ENCODE assay signal across 7 mouse cellular contexts in genomic region chr9:56041372-56042180, GRCm38 (mm10). TPM values are rescaled to one million over a fixed set of nuclear protein-coding genes. Genes with fewer than 3 reads are reported as not detected.
A peak's percentile ranks its signal among the peaks of the same experiment; 100 is the strongest.
DNase-seq lines count a peak whose midpoint lies in the region; ATAC-seq and TF ChIP-seq lines count a peak whose summit lies in the region.

Gene Rcn2, plus strand, starts transcription at chr9:56041845.

- peaks cover 23% of the 10 kb centered on the region for H3K4me1 ChIP-seq in embryonic facial prominence, embryonic 10.5 days
- no peaks in the 10 kb centered on the region; the same call in 1 of the 2 replicates for H3K4me1 ChIP-seq in intestine, postnatal 0 days (replicated peaks; ENCODE audit: control insufficient read depth, insufficient read depth, low read length)
- H3K4me1 ChIP-seq in midbrain, embryonic 12.5 days = peaks cover 20% of the 10 kb centered on the region
- H3K4me1 ChIP-seq in small intestine, adult 2 months (ENCODE audit: control insufficient read depth, insufficient read depth, insufficient read length, low read length) = no peaks in the 10 kb centered on the region; the same call in 1 of the 2 replicates

- peak within 1 kb of the TSS; percentile 89 for H3K4me3 ChIP-seq in embryonic facial prominence, embryonic 10.5 days
- peak within 1 kb of the TSS; percentile 71 for H3K4me3 ChIP-seq in intestine, postnatal 0 days (ENCODE audit: low read depth, low read length)
- peak within 1 kb of the TSS; percentile 79 for H3K4me3 ChIP-seq in midbrain, embryonic 12.5 days
- peak within 1 kb of the TSS; percentile 92 for H3K4me3 ChIP-seq in small intestine, adult 2 months (ENCODE audit: low read depth, low read length)

- TF ChIP-seq POLR2A in small intestine, adult 2 months (IDR thresholded peaks at IDR 0.05; ENCODE audit: low read depth, low read length) = peak; percentile 95

- intact Hi-C loops in left cerebral cortex, postnatal 4 days (cut with DNase I) = no loop called here

- under 1% methylated on average over 49 of the region's 49 CpGs for WGBS in embryonic facial prominence, embryonic 10.5 days
- WGBS in intestine, postnatal 0 days = under 1% methylated on average over 39 of the region's 49 CpGs
- WGBS in midbrain, embryonic 12.5 days = under 1% methylated on average over 48 of the region's 49 CpGs
- under 1% methylated on average over 49 of the region's 49 CpGs for WGBS in small intestine, adult 2 months

- ATAC-seq in intestine, postnatal 0 days = peak; percentile 100
- ATAC-seq in midbrain, embryonic 12.5 days (ENCODE audit: low FRiP score, low read depth) = peak; percentile 100

- peak; percentile 97 for DNase-seq in adrenal gland, postnatal 10 days
- DNase-seq in embryonic facial prominence, embryonic 10.5 days (ENCODE audit: low spot score) = peak; percentile 98
- no peak for DNase-seq in gonadal fat pad, adult 2 months (ENCODE audit: low read depth)
- DNase-seq in left cerebral cortex, postnatal 4 days = peak; percentile 96

- H3K9ac ChIP-seq in intestine, postnatal 0 days (ENCODE audit: low read depth, low read length) = peak within 1 kb of the TSS; percentile 66
- H3K9ac ChIP-seq in midbrain, embryonic 12.5 days (replicated peaks) = peak within 1 kb of the TSS; percentile 95

- H3K27me3 ChIP-seq in embryonic facial prominence, embryonic 10.5 days (replicated peaks; ENCODE audit: low read depth, poor library complexity, severe bottlenecking) = no peaks in the 10 kb centered on the region
- no peaks in the 10 kb centered on the region for H3K27me3 ChIP-seq in intestine, postnatal 0 days (replicated peaks; ENCODE audit: control insufficient read depth, insufficient read depth, low read length)
- no peaks in the 10 kb centered on the region for H3K27me3 ChIP-seq in midbrain, embryonic 12.5 days
- no peaks in the 10 kb centered on the region for H3K27me3 ChIP-seq in small intestine, adult 2 months (ENCODE audit: control insufficient read depth, insufficient read depth, low read length)

- H3K36me3 ChIP-seq in embryonic facial prominence, embryonic 10.5 days (replicated peaks) = peaks cover 32% of the 10 kb centered on the region
- peaks cover 4% of the 10 kb centered on the region; the same call in 1 of the 2 replicates for H3K36me3 ChIP-seq in intestine, postnatal 0 days (ENCODE audit: control insufficient read depth, insufficient read depth)
- peaks cover 25% of the 10 kb centered on the region for H3K36me3 ChIP-seq in midbrain, embryonic 12.5 days
- H3K36me3 ChIP-seq in small intestine, adult 2 months (ENCODE audit: control insufficient read depth, insufficient read depth, low read length) = peaks cover 6% of the 10 kb centered on the region; the same call in 1 of the 2 replicates

- peak within 1 kb of the TSS; percentile 82 for H3K4me2 ChIP-seq in intestine, postnatal 0 days (replicated peaks; ENCODE audit: low read depth)
- peak within 1 kb of the TSS; percentile 64 for H3K4me2 ChIP-seq in midbrain, embryonic 12.5 days (replicated peaks)

- no peaks in the 10 kb centered on the region for H3K9me3 ChIP-seq in embryonic facial prominence, embryonic 10.5 days
- no peaks in the 10 kb centered on the region for H3K9me3 ChIP-seq in intestine, postnatal 0 days (ENCODE audit: control insufficient read depth)
- no peaks in the 10 kb centered on the region for H3K9me3 ChIP-seq in midbrain, embryonic 12.5 days

- peak within 1 kb of the TSS; percentile 99 for H3K27ac ChIP-seq in embryonic facial prominence, embryonic 10.5 days (replicated peaks)
- peak within 1 kb of the TSS; percentile 78 for H3K27ac ChIP-seq in intestine, postnatal 0 days (ENCODE audit: low read depth, low read length)
- H3K27ac ChIP-seq in midbrain, embryonic 12.5 days (replicated peaks) = peak within 1 kb of the TSS; percentile 95
- peak within 1 kb of the TSS; percentile 51 for H3K27ac ChIP-seq in small intestine, adult 2 months (ENCODE audit: insufficient read depth, low read depth, low read length)

- peak; percentile 41 for TF ChIP-seq CTCF in intestine, postnatal 0 days (IDR thresholded peaks at IDR 0.05; ENCODE audit: low read depth)
- no peak for TF ChIP-seq CTCF in small intestine, adult 2 months (IDR thresholded peaks at IDR 0.05; ENCODE audit: extremely low read depth, insufficient read length, insufficient replicate concordance, low read depth, low read length)

RNA-seq across cellular contexts. Expression of gene Rcn2, which starts in this region (rescaled TPM):
- 10 to 100 TPM; 40.1 to 41.2 TPM for total RNA-seq in adrenal gland, postnatal 10 days (2021)
- polyA plus RNA-seq in embryonic facial prominence, embryonic 10.5 days (2016; fragmentation: Nextera tagmentation; extraction: Ambion mirVana) = 275 and 285 TPM in 2 replicates
- 62.0 and 101 TPM in 2 replicates for polyA plus RNA-seq in gonadal fat pad, adult 2 months (2012; rRNA removed)
- polyA plus RNA-seq in intestine, postnatal 0 days (2015; fragmentation: Nextera tagmentation; extraction: Ambion mirVana) = 81.3 and 81.7 TPM in 2 replicates
- total RNA-seq in left cerebral cortex, postnatal 4 days (2021) = 100 to 1,000 TPM in 1 of 2 experiments, 10 to 100 TPM in 1; 94.0 to 102 TPM
- polyA plus RNA-seq in midbrain, embryonic 12.5 days (2016; fragmentation: Nextera tagmentation; extraction: Ambion mirVana) = 387 and 394 TPM in 2 replicates
- 34.2 and 38.4 TPM in 2 replicates for polyA plus RNA-seq in small intestine, adult 2 months (2012; rRNA removed)
